Mouse (Mus musculus): ENCODE measurements around the gene Plekhm2. TPM values are rescaled to one million over a fixed set of nuclear protein-coding genes. Genes with fewer than 3 reads are reported as not detected.

The Plekhm2 gene
- total RNA-seq, 2 experiments from 2014 or later, result 11.1 to 14.9 TPM

DNA sequence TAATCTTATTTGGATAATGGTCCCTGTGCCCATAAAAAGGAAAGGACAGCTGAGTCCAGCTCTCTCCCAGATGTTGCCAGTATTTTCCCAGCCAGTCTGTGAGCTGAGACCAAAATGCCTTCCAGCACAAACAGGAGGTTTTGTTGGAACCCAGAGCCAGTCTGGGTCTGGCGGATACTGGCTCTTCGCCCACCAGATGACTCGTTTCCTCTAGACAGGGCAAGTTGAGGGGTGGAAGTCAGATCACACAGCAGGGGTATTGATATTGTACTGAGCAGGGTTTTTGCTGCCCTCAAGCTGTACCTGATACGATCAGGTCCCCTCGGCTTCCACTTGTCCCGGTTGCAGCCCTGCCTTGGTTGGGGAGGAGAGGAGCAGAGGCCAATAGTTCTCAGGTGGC, 55.2 kb downstream of the Plekhm2 start:
- ATAC-seq (ENCODE audit: poor library complexity, severe bottlenecking), result no peak

DNA sequence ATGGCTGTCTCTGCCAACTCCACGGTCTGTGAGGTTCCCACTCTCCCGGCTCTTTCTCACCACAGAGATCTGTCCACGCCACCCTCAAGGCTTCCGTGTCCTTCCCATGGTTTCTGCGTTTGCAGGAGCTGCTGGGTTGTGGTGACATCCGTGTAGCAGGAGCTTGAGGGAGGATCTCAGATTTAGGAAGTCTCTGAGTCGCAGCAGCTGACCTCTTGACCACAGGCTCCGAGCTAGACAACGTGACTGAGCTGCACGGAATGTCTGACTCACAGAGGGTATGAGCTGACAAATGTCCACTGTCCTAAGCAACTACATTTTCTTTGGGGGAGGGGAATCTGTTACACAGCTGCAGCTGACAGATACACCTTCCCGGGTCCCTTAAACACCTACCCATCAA, 58.8 kb downstream of the Plekhm2 start, which contains the start of gene Fblim1:
Gene Fblim1, minus strand, starts transcription at position 236 of the 400 bp plus-strand sequence.
- no peak for ATAC-seq (ENCODE audit: poor library complexity, severe bottlenecking)

GRCm38 (mm10) chr4:141605421-141605820, 59.3 kb downstream of the Plekhm2 start:
- no peak for ATAC-seq (ENCODE audit: poor library complexity, severe bottlenecking)

DNA sequence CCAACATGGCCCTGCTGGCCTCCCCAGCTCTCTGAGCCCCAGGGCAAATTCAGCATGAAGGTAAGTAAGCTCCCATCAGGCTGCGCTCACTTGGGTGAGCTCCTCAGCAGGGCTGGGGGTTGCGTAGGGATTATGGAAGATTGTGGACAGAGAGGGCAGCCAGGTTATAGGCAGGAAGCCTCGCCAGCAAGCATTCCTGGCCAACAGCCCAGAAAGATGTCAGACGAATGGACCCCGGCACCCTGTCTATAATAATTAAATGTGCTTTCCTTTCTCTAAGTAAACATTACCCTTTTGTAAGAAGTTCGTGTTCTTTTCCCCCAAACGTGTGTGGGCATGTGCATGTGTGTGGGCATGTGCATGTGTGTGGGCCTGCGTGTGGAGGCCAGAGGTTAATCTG, 60.2 kb downstream of the Plekhm2 start:
- ATAC-seq (ENCODE audit: poor library complexity, severe bottlenecking), result no peak

DNA sequence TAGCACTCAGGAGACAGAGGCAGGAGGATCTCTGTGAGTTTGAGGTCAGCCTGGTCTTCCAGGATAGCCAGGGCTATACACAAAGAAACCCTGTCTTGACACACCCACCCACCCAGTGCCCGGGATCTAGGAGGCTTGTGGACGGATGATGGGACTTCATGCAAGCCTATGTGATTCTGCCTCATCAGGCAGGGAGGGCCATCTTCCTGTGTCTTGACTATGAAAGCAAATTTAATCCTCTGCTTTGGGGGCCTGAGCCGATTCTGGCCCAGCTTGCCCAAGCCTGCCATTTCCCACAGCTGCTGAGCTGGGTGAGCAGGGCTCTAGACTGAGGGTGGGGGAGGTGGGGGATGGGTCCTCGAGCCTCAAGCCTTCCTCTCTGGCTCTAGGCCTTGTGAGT, 60.8 kb downstream of the Plekhm2 start:
- ATAC-seq (ENCODE audit: poor library complexity, severe bottlenecking), result no peak

- no peak; the same call in 1 of the 2 replicates for ATAC-seq (ENCODE audit: poor library complexity, severe bottlenecking)
These were observed 62.0 kb downstream of the Plekhm2 start for GRCm38 (mm10) chr4:141602523-141603223.

DNA sequence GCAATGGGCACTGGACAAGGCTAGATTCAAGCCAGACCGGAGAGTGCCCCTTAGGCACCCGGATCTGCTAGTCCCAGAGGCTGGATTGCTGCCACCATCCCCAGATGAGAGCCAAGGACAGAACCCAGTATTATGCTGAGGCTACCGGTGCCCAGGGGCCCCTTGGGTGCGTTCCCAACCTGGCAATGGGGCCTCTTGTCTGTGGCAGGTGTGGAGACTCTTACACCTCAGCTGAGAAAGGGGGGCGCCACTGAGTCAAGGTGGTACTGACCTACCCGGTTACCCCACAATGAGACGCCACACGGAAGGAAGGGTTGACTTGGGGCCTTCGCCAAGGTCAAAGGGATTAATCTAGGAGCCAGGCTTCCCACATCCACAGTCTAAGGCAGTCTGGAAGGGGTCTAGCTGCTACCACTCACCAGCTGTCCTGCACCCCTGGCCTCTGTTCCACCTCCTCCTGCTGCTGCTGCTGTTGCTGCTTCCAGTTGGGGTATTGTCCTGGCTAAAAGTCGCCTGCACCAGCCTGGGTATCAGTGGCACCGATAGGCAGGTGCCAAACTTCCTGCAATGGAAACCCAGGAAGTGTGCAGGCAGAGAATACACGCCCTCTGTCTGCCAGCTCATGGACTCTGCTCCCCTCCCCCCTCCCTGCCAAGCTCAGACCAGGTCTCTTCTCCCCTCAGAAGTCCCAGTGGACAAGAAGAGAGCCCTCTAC, 63.4 kb downstream of the Plekhm2 start:
- no peak for ATAC-seq (ENCODE audit: poor library complexity, severe bottlenecking)

DNA sequence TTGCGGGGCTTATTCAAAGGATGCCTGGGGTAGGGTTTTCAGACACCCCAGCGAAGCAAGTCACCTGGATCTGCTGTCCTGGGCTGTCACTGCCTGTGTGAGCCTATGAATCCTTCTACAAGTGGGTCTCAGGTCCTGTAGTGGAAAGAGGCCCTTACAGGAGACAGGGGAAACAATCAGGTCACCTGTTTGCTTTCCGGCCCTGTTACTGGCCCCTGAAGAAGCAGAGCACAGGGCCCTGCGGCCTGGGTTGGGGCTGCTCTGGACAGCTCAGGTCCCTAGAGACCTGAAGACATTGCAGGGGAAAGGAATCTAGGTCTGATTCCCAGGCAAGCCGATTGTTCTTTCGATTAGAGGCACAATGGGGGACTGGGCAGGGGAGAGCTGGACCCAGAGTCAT, 64.3 kb downstream of the Plekhm2 start:
- ATAC-seq (ENCODE audit: poor library complexity, severe bottlenecking), result no peak

DNA sequence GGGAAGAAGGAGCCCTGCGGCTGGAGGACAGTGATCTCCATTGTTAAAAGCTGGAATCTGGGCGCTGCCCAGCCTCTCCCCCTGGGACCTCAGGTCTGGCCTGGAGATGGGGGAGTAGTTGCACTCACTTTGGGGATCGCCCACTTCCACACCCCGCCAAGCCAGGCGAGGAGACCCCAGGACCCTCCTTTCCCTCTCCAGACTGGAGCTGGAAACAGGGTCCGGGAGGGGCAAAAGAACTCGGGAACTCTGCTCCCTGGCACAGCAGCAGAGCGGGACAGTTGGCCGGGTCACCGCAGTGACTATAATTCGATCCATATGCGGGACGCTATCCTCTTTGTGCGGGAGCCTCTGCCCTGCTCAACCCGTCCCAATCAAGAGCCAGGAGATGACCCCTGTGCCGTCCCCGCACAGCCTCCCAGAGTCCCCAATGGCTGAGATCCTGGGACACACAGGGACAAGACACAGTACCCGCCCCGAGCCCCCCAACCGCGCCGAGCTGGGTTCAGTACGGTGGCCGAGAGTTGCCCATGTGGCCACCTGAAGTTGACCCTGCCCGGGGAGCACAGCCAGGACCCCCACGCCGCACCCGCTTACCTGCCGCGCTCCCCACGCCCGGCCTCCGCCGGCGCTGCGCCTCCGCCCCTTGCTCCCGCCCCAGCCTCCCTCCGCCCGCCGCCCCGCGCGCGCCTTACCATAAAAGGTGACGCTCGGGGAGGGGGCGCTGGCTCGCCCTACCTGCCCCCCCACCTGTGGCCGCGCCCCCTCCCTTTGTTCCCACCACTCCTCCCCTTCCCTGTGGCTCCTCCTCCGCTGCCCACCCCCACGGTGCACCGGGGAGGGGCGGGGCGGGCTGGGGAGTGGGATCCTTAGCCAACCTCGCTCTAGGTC, 65.2 kb downstream of the Plekhm2 start:
- ATAC-seq (ENCODE audit: poor library complexity, severe bottlenecking), result no peak

GRCm38 (mm10) chr4:141598894-141599250, 65.8 kb downstream of the Plekhm2 start:
- ATAC-seq (ENCODE audit: poor library complexity, severe bottlenecking), result no peak

DNA sequence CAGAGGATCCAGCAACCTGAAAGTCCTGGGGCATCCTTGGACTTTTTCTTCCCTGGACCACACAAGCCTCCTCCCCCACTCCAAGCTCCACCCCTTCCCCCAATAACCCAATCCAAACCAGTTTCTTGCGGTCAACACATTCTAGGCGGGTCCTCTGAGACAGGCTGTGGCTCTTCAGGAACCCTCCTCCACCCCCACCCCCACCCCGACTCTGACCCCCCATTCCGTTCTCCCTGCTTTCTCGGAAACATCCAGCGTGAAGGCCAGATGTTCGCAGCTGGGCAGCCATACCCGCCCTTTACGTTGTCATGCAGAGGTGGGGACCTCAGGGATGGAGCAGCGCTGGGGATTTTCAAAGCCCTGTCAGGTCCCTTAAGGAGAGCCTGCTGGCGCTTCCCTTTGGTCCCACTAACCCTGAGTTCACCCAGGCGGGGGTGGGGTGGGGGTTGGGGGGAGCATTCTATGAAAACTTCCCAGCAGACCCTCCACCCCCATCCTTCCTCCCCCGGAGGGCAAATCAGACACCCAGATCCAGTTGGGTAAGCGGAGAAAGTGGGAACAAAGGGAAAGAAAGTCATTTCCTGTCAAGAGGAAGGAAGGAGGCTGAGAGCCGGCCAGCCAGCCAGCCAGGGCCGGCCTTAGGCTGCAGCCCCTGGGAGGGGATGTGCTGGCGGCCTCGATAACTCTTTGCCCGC, 66.4 kb downstream of the Plekhm2 start:
- ATAC-seq (ENCODE audit: poor library complexity, severe bottlenecking), result no peak

DNA sequence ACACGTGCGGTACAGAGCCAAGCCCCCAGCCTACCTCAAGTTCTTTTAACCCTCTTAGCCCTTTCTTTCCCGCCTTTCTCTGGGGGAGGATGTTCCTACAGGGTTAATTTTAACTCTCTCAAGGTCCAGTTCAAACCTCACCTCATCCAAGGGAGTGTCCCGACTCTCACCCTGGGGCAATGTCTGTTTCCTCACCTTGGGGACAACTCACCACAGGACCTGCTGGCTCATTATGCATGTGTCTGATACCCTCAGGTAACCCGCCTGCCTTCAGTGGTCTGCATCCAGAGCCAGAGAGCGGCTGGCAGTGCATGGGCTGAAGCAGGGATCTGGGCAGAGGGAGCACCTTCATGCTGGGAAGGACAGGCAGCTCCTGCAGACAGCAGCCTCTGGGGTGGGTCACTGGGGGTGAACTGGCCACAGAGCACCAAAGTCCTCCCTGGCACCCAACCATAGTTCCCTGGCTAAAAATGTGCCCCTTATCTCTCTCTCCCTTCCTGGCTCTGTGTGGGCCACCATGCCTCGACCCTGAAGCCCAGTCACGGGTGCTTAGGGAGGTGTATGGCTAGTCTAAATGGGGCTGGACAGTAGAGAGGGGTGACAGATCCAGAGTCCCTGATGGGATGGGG, 67.9 kb downstream of the Plekhm2 start:
- ATAC-seq (ENCODE audit: poor library complexity, severe bottlenecking), result no peak

- ATAC-seq (ENCODE audit: poor library complexity, severe bottlenecking), result no peak
These were observed 69.0 kb downstream of the Plekhm2 start for GRCm38 (mm10) chr4:141595605-141596268.

DNA sequence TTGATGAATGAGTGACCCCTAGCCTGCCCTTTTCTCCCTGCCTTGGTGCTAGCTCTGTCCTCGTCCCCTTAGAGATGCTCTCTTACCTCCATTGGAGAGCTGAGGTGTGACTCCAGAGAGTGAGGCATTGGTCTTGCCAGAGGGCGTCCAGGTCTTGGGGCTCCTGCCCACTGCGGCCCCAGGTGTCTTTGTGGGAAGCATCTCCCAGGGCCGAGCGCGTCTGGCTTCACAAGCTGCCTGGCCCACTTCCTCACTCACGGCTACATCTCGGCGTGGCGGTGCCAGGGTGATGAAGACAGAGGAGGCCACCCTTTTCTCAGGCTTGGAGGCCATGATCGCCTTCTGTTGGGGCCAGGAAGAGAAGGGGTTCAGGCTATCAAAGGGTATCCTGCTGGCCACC, 69.6 kb downstream of the Plekhm2 start:
- no peak for ATAC-seq (ENCODE audit: poor library complexity, severe bottlenecking)

- ATAC-seq (ENCODE audit: poor library complexity, severe bottlenecking), result peak; percentile 49; the same call in 1 of the 2 replicates
These were observed 73.2 kb downstream of the Plekhm2 start for GRCm38 (mm10) chr4:141591547-141591946.

- no peak for ATAC-seq (ENCODE audit: poor library complexity, severe bottlenecking)
These were observed 80.8 kb downstream of the Plekhm2 start for GRCm38 (mm10) chr4:141583919-141584318.

GRCm38 (mm10) chr4:141581051-141581450, 83.6 kb downstream of the Plekhm2 start:
- no peak for ATAC-seq (ENCODE audit: poor library complexity, severe bottlenecking)

- no peak for ATAC-seq (ENCODE audit: poor library complexity, severe bottlenecking)
These were observed 85.9 kb downstream of the Plekhm2 start for GRCm38 (mm10) chr4:141578833-141579232.

GRCm38 (mm10) chr4:141576877-141577276, 87.8 kb downstream of the Plekhm2 start:
- no peak for ATAC-seq (ENCODE audit: poor library complexity, severe bottlenecking)

DNA sequence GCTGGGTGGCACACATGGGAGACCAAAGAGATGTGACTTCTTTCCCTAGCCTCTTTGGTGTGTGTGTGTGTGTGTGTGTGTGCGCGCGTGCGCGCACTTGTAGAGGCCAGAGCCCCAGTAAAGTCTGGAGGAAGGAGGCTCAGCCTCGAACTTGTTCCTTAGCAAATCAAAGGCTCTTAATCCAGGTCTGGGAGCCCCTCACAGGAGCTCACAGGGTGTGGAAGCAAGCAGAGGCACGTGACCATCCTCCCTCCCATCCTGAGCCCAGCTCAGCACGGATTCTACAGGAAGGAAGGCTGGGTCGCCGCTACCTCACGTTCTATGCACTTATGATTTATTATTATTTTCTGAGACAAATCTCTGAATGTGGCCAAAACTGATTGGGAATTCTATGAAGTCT, 88.3 kb downstream of the Plekhm2 start:
- ATAC-seq (ENCODE audit: poor library complexity, severe bottlenecking), result no peak

Data from megakaryocyte, adult 5-6 weeks (primary cell).